8 mouse cellular contexts compared by ENCODE assay signal in genomic region chr2:121954971-121955656, GRCm38 (mm10). TPM values are rescaled to one million over a fixed set of nuclear protein-coding genes. Genes with fewer than 3 reads are reported as not detected.
DNase-seq lines count a peak whose midpoint lies in the region; ATAC-seq and TF ChIP-seq lines count a peak whose summit lies in the region.

No protein-coding gene starts in this region.

- H3K4me3 ChIP-seq in heart, adult 2 months: peak overlapping the region; percentile 97
- peak overlapping the region; percentile 97 for H3K4me3 ChIP-seq in forebrain, embryonic 13.5 days
- peak overlapping the region; percentile 95 for H3K4me3 ChIP-seq in limb, embryonic 11.5 days (ENCODE audit: low read depth, low read length)
- peak overlapping the region; percentile 77 for H3K4me3 ChIP-seq in neural tube, embryonic 14.5 days (ENCODE audit: low read depth, low read length)

- peak overlapping the region; percentile 85 for H3K4me2 ChIP-seq in forebrain, embryonic 13.5 days
- H3K4me2 ChIP-seq in limb, embryonic 11.5 days (ENCODE audit: low read depth, severe bottlenecking): peak overlapping the region; percentile 84
- H3K4me2 ChIP-seq in neural tube, embryonic 14.5 days (ENCODE audit: low read depth, low read length): peak overlapping the region; percentile 57

- WGBS in heart, adult 2 months: 17% methylated on average over 10 of the region's 10 CpGs
- 20% methylated on average over 10 of the region's 10 CpGs for WGBS in forebrain, embryonic 13.5 days
- WGBS in limb, embryonic 11.5 days: 23% methylated on average over 10 of the region's 10 CpGs
- 21% methylated on average over 10 of the region's 10 CpGs for WGBS in neural tube, embryonic 14.5 days

- DNase-seq in heart, adult 2 months: peak; percentile 2 to 18
- DNase-seq in heart, postnatal 25 days (ENCODE audit: low spot score): no peak
- DNase-seq in Muller cell, postnatal 12 days (ENCODE audit: inconsistent ontology term): peak; percentile 48
- DNase-seq in limb, embryonic 11.5 days (ENCODE audit: low spot score): peak; percentile 25
- DNase-seq in right cerebral cortex, postnatal 4 days: no peak
- DNase-seq in spleen, adult 12 weeks (ENCODE audit: low spot score): no peak

- no peak for TF ChIP-seq POLR2A in heart, adult 2 months (IDR thresholded peaks at IDR 0.05; ENCODE audit: insufficient read depth, low read depth, low read length)

- TF ChIP-seq CTCF in heart, adult 2 months (IDR thresholded peaks at IDR 0.05): no peak

- H3K9ac ChIP-seq in heart, adult 2 months (ENCODE audit: low read depth, low read length): peak overlapping the region; percentile 55
- peak overlapping the region; percentile 97 for H3K9ac ChIP-seq in forebrain, embryonic 13.5 days
- peak overlapping the region; percentile 94 for H3K9ac ChIP-seq in limb, embryonic 11.5 days (ENCODE audit: low read length)
- peak overlapping the region; percentile 88 for H3K9ac ChIP-seq in neural tube, embryonic 14.5 days (replicated peaks; ENCODE audit: low read depth, low read length)

- intact Hi-C loops in heart, adult 2 months (cut with DNase I): loop anchor here (1.0 to 5.0 kb wide), 2 partner anchors 72 to 448 kb away; partner anchors contain the start of gene Eif3j1
- intact Hi-C loops in heart, postnatal 25 days (cut with DNase I): no loop called here

- H3K36me3 ChIP-seq in heart, adult 2 months (ENCODE audit: control insufficient read depth, insufficient read depth, low read length): peaks cover 8% of the 10 kb centered on the region; the same call in 1 of the 2 replicates
- peaks cover 4% of the 10 kb centered on the region; the same call in 1 of the 2 replicates for H3K36me3 ChIP-seq in forebrain, embryonic 13.5 days (ENCODE audit: poor library complexity, severe bottlenecking)
- H3K36me3 ChIP-seq in limb, embryonic 11.5 days (ENCODE audit: control insufficient read depth, insufficient read depth, low read length): no peaks in the 10 kb centered on the region; the same call in 1 of the 2 replicates
- H3K36me3 ChIP-seq in neural tube, embryonic 14.5 days (ENCODE audit: control insufficient read depth, insufficient read depth, low read length): no peaks in the 10 kb centered on the region

- peak overlapping the region; percentile 98 for H3K27ac ChIP-seq in heart, adult 2 months
- peak overlapping the region; percentile 91 for H3K27ac ChIP-seq in forebrain, embryonic 13.5 days
- H3K27ac ChIP-seq in limb, embryonic 11.5 days (replicated peaks; ENCODE audit: low read depth, low read length): peak overlapping the region; percentile 94
- peak overlapping the region; percentile 89 for H3K27ac ChIP-seq in neural tube, embryonic 14.5 days (ENCODE audit: low read depth, low read length)

- H3K27me3 ChIP-seq in heart, adult 2 months (ENCODE audit: control insufficient read depth, insufficient read depth, low read length): no peaks in the 10 kb centered on the region
- no peaks in the 10 kb centered on the region for H3K27me3 ChIP-seq in forebrain, embryonic 13.5 days
- no peaks in the 10 kb centered on the region for H3K27me3 ChIP-seq in limb, embryonic 11.5 days (ENCODE audit: control insufficient read depth, insufficient read depth, low read length)
- no peaks in the 10 kb centered on the region for H3K27me3 ChIP-seq in neural tube, embryonic 14.5 days (ENCODE audit: control insufficient read depth, insufficient read depth, low read length)

- no peak for TF ChIP-seq EP300 in heart, adult 2 months (IDR thresholded peaks at IDR 0.05; ENCODE audit: insufficient read depth, low read depth, low read length)

- H3K9me3 ChIP-seq in forebrain, embryonic 13.5 days (replicated peaks): no peaks in the 10 kb centered on the region
- H3K9me3 ChIP-seq in limb, embryonic 11.5 days (ENCODE audit: control insufficient read depth, low read length): no peaks in the 10 kb centered on the region
- no peaks in the 10 kb centered on the region for H3K9me3 ChIP-seq in neural tube, embryonic 14.5 days (ENCODE audit: control insufficient read depth, low read length)

- peaks cover 11% of the 10 kb centered on the region for H3K4me1 ChIP-seq in heart, adult 2 months (ENCODE audit: control insufficient read depth, insufficient read depth, low read length)
- peaks cover 25% of the 10 kb centered on the region for H3K4me1 ChIP-seq in forebrain, embryonic 13.5 days
- H3K4me1 ChIP-seq in limb, embryonic 11.5 days (ENCODE audit: control insufficient read depth, insufficient read depth, low read length): peaks cover 5% of the 10 kb centered on the region; the same call in 1 of the 2 replicates
- peaks cover 15% of the 10 kb centered on the region for H3K4me1 ChIP-seq in neural tube, embryonic 14.5 days (ENCODE audit: control insufficient read depth, insufficient read depth, low read length)

- peaks cover 2% of the 10 kb centered on the region; the same call in 1 of the 2 replicates for H3K79me2 ChIP-seq in heart, adult 2 months (replicated peaks; ENCODE audit: control insufficient read depth, insufficient read depth, low read length)

- ATAC-seq in forebrain, embryonic 13.5 days: no peak
- ATAC-seq in limb, embryonic 11.5 days (ENCODE audit: insufficient number of reproducible peaks, low FRiP score, low TSS enrichment, low read depth): no peak
- no peak for ATAC-seq in neural tube, embryonic 14.5 days (ENCODE audit: low read depth)

RNA-seq across cellular contexts. Expression of gene Ctdspl2, which starts 0.7 kb away (rescaled TPM):
- 10 to 100 TPM; 12.1 to 12.6 TPM for total RNA-seq in heart, adult 2 months (2021)
- 3.1 and 6.1 TPM in 2 replicates for polyA plus RNA-seq in heart, adult 2 months (2012; rRNA removed)
- total RNA-seq in heart, postnatal 25 days (2021): 10 to 100 TPM; 14.8 to 15.8 TPM
- polyA plus RNA-seq in forebrain, embryonic 13.5 days (2015; fragmentation: Nextera tagmentation; extraction: Ambion mirVana): 55.7 and 59.9 TPM in 2 replicates
- polyA plus RNA-seq in limb, embryonic 11.5 days (2014; fragmentation: Nextera tagmentation; extraction: Ambion mirVana): 63.1 and 68.8 TPM in 2 replicates
- 37.7 and 42.0 TPM in 2 replicates for polyA plus RNA-seq in neural tube, embryonic 14.5 days (2014; fragmentation: Nextera tagmentation; extraction: Ambion mirVana)

RNA-seq across cellular contexts. Expression of gene Mageb3, which starts 0.8 kb away (rescaled TPM):
- not detected for total RNA-seq in heart, adult 2 months (2021)
- polyA plus RNA-seq in heart, adult 2 months (2012; rRNA removed): not detected in 2 replicates
- not detected for total RNA-seq in heart, postnatal 25 days (2021)
- 0.77 and 0.79 TPM in 2 replicates for polyA plus RNA-seq in forebrain, embryonic 13.5 days (2015; fragmentation: Nextera tagmentation; extraction: Ambion mirVana)
- polyA plus RNA-seq in limb, embryonic 11.5 days (2014; fragmentation: Nextera tagmentation; extraction: Ambion mirVana): 0.21 and 0.35 TPM in 2 replicates
- 0.26 and 0.36 TPM in 2 replicates for polyA plus RNA-seq in neural tube, embryonic 14.5 days (2014; fragmentation: Nextera tagmentation; extraction: Ambion mirVana)

Comparison
In these comparisons a context has a peak if more than half of its experiments do, and no peak if none do; other contexts are left out.
1. DNase-seq: peak in heart, adult 2 months (2 of 2), Muller cell, postnatal 12 days (single experiment) and limb, embryonic 11.5 days (single experiment); none in heart, postnatal 25 days (single experiment), right cerebral cortex, postnatal 4 days (single experiment) and spleen, adult 12 weeks (single experiment).
2. Peak in every context shown above with its lines, with median percentiles within 50 percentile points of each other: H3K27ac ChIP-seq, H3K4me3 ChIP-seq, H3K9ac ChIP-seq and H3K4me2 ChIP-seq.